Mouse (Mus musculus) forebrain, embryonic 15.5 days (tissue): Measurements from ENCODE around the gene Znrd1. TPM values are rescaled to one million over a fixed set of nuclear protein-coding genes. Genes with fewer than 3 reads are reported as not detected.

Source experiments
- ATAC-seq: fragments of 200-750 bp; cut with Nextera tagmentation; replicated peaks from 2 replicates; pipeline ENCODE4 v1.8.0; 2017; ENCODE audit warnings: mild to moderate bottlenecking, moderate TSS enrichment, moderate library complexity
- H3K27ac ChIP-seq: fragments of 300-500 bp; sonication (generic); replicated peaks from 2 replicates; pipeline ENCODE4 v1.5.1; 2015; ENCODE audit warnings: mild to moderate bottlenecking, inconsistent platforms
- H3K27me3 ChIP-seq: fragments of 300-500 bp; sonication (generic); 2 replicates; pipeline ENCODE4 v1.6.1; 2015; ENCODE audit warnings: inconsistent platforms
- H3K36me3 ChIP-seq: fragments of 300-500 bp; sonication (generic); 2 replicates; pipeline ENCODE4 v1.6.1; 2015; ENCODE audit warnings: mild to moderate bottlenecking, inconsistent platforms
- H3K4me1 ChIP-seq: fragments of 300-500 bp; sonication (generic); 2 replicates; pipeline ENCODE4 v1.6.1; 2015; ENCODE audit warnings: inconsistent platforms
- H3K4me2 ChIP-seq: fragments of 300-500 bp; sonication (generic); replicated peaks from 2 replicates; pipeline ENCODE4 v1.6.1; 2015; ENCODE audit warnings: mild to moderate bottlenecking, inconsistent platforms
- H3K4me3 ChIP-seq: fragments of 300-500 bp; sonication (generic); 2 replicates; pipeline ENCODE4 v1.5.1; 2015; ENCODE audit warnings: mild to moderate bottlenecking, inconsistent platforms
- H3K9ac ChIP-seq: fragments of 300-500 bp; sonication (generic); replicated peaks from 2 replicates; pipeline ENCODE4 v1.6.1; 2015; ENCODE audit warnings: mild to moderate bottlenecking, inconsistent platforms
- H3K9me3 ChIP-seq: fragments of 300-500 bp; sonication (generic); 2 replicates; pipeline ENCODE4 v1.6.1; 2016; ENCODE audit warnings: inconsistent platforms
- WGBS: fragments of 180-500 bp; shearing (Covaris S2); methylation state at CpG from one replicate; pipeline ENCODE4 v1.1.7; 2015; ENCODE audit warnings: mixed read lengths; 5-methylcytosine and 5-hydroxymethylcytosine counted together
- polyA plus RNA-seq: library from polyadenylated mRNA; unstranded; fragments of >200 nt; fragmentation: Nextera tagmentation; extraction: Ambion mirVana; gene quantifications from 2 replicates; pipeline ENCODE4 v1.2.1, GENCODE M21; 2015

Znrd1 gene
- polyA plus RNA-seq, 1 experiment from 2014 or later, result 71.2 TPM

GRCm38 (mm10) chr17:36908235-36908634, 50.1 kb downstream of the Znrd1 start:
- WGBS, result 50% methylated on average over 1 of the region's 1 CpGs

More at GRCm38 (mm10) chr17:36908235-36908634, 50.1 kb downstream of the Znrd1 start:
- H3K9ac ChIP-seq, result no peak overlapping the region
- no peaks in the 10 kb centered on the region for H3K36me3 ChIP-seq
- H3K27me3 ChIP-seq, result no peaks in the 10 kb centered on the region
- no peak for ATAC-seq
- H3K9me3 ChIP-seq, result no peaks in the 10 kb centered on the region
- H3K4me2 ChIP-seq, result no peak overlapping the region
- H3K27ac ChIP-seq, result no peak overlapping the region
- no peaks in the 10 kb centered on the region for H3K4me1 ChIP-seq
- no peak overlapping the region for H3K4me3 ChIP-seq

Other genes starting within 250 kb of the Znrd1 start
- not detected in 2 replicates for gene H2-M10.5, start 185.6 kb downstream of the Znrd1 start, polyA plus RNA-seq
- gene H2-M10.6, start 146.4 kb downstream of the Znrd1 start, polyA plus RNA-seq, result not detected in 2 replicates
- gene Trim26, start 121.4 kb downstream of the Znrd1 start, polyA plus RNA-seq, result 34.2 and 36.0 TPM in 2 replicates
- gene Trim15, start 91.3 kb downstream of the Znrd1 start, polyA plus RNA-seq, result 0.18 and 0.51 TPM in 2 replicates
- gene Trim10, start 89.0 kb downstream of the Znrd1 start, polyA plus RNA-seq, result 1.2 and 1.8 TPM in 2 replicates
- not detected in 2 replicates for gene Trim40, start 68.4 kb downstream of the Znrd1 start, polyA plus RNA-seq
- gene Trim31, start 60.4 kb downstream of the Znrd1 start, polyA plus RNA-seq, result not detected in 2 replicates
- 0.78 and 0.80 TPM in 2 replicates for gene Rnf39, start 15.6 kb downstream of the Znrd1 start, polyA plus RNA-seq
- gene Ppp1r11, start 6.8 kb downstream of the Znrd1 start, polyA plus RNA-seq, result 156 and 164 TPM in 2 replicates
- gene Znrd1as, start within 50 bp of the Znrd1 start, polyA plus RNA-seq, result 5.1 and 5.9 TPM in 2 replicates
- 0.37 TPM in 1 of 2 replicates, not detected in the other for gene 2410137M14Rik, start 22.7 kb upstream of the Znrd1 start, polyA plus RNA-seq
- 2.0 TPM in 2 replicates for gene H2-M5, start 31.0 kb upstream of the Znrd1 start, polyA plus RNA-seq
- gene Zfp57, start 42.6 kb upstream of the Znrd1 start, polyA plus RNA-seq, result 329 and 340 TPM in 2 replicates
- 1.9 and 2.4 TPM in 2 replicates for gene Mog, start 64.8 kb upstream of the Znrd1 start, polyA plus RNA-seq
- gene Gabbr1, start 87.4 kb upstream of the Znrd1 start, polyA plus RNA-seq, result 50.9 and 53.1 TPM in 2 replicates
- gene Olfr90, start 129.9 kb upstream of the Znrd1 start, polyA plus RNA-seq, result not detected in 2 replicates
- gene Olfr91, start 139.7 kb upstream of the Znrd1 start, polyA plus RNA-seq, result not detected in 2 replicates
- gene Olfr92, start 161.5 kb upstream of the Znrd1 start, polyA plus RNA-seq, result not detected in 2 replicates
- not detected in 2 replicates for gene Olfr93, start 202.9 kb upstream of the Znrd1 start, polyA plus RNA-seq
- not detected in 2 replicates for gene Ubd, start 235.3 kb upstream of the Znrd1 start, polyA plus RNA-seq
- not detected in 2 replicates for gene Olfr94, start 242.4 kb upstream of the Znrd1 start, polyA plus RNA-seq